21 mouse cellular contexts compared by ENCODE assay signal in genomic region chr12:58560840-58561239, GRCm38 (mm10).
"Had no signal": no experiment of that assay in that cellular context is flagged by ENCODE, and none has a peak within 500 bp of the region (broad histone marks: within the 10 kb centered on the region; RNA-seq: fewer than 3 reads in every experiment).

No protein-coding gene starts in this region.

- H3K4me1 ChIP-seq: liver, embryonic 15.5 days; megakaryocyte, embryonic 14.5 days; midbrain, embryonic 10.5 days; neural tube, embryonic 13.5 days; neural tube, embryonic 15.5 days; stomach, embryonic 15.5 days had no signal

- H3K36me3 ChIP-seq: liver, embryonic 15.5 days; lung, embryonic 15.5 days; midbrain, embryonic 10.5 days; neural tube, embryonic 13.5 days; neural tube, embryonic 15.5 days; stomach, embryonic 15.5 days had no signal

- H3K27me3 ChIP-seq: liver, embryonic 15.5 days; lung, embryonic 15.5 days; megakaryocyte, embryonic 14.5 days; neural tube, embryonic 13.5 days; neural tube, embryonic 15.5 days; stomach, embryonic 15.5 days had no signal

- H3K4me2 ChIP-seq: liver, embryonic 15.5 days; lung, embryonic 15.5 days; neural tube, embryonic 13.5 days; neural tube, embryonic 15.5 days; stomach, embryonic 15.5 days had no signal

- H3K9ac ChIP-seq: liver, embryonic 15.5 days; liver, postnatal 0 days; lung, embryonic 15.5 days; neural tube, embryonic 13.5 days; neural tube, embryonic 15.5 days; stomach, embryonic 15.5 days had no signal

- H3K27ac ChIP-seq: liver, embryonic 15.5 days; lung, embryonic 15.5 days; macrophage; midbrain, embryonic 10.5 days; neural tube, embryonic 13.5 days; neural tube, embryonic 15.5 days; stomach, embryonic 15.5 days; stomach, postnatal 0 days had no signal

- DNase-seq: liver, postnatal 0 days; lung, adult 2 months; lung, postnatal 14 days; lung, postnatal 36 days; midbrain, embryonic 14.5 days; right cerebral cortex, postnatal 14 days; thymus, adult 2 months; thymus, postnatal 14 days; thymus, postnatal 36 days had no signal

- H3K4me3 ChIP-seq: liver, embryonic 15.5 days; lung, embryonic 15.5 days; megakaryocyte, embryonic 14.5 days; midbrain, embryonic 10.5 days; myocyte; neural tube, embryonic 13.5 days; neural tube, embryonic 15.5 days; stomach, embryonic 15.5 days had no signal

- H3K9me3 ChIP-seq: liver, embryonic 15.5 days; lung, embryonic 15.5 days; megakaryocyte, embryonic 14.5 days; midbrain, embryonic 10.5 days; neural tube, embryonic 13.5 days; neural tube, embryonic 15.5 days; stomach, embryonic 15.5 days had no signal

- ATAC-seq: liver, postnatal 0 days; lung, postnatal 0 days; midbrain, embryonic 16.5 days had no signal
